Mouse (Mus musculus) common myeloid progenitor, adult 5-6 weeks (primary cell): Measurements from ENCODE around the gene Fbl. TPM values are rescaled to one million over a fixed set of nuclear protein-coding genes. Genes with fewer than 3 reads are reported as not detected.

Experiments
- total RNA-seq: library from RNA; stranded (forward); fragments of 200-1000, 187-1606 nt; gene quantifications from 2 replicates; pipeline ENCODE4 v1.2.3, GENCODE M21; 2017

The Fbl gene
- total RNA-seq, 1 experiment from 2014 or later, result 260 TPM

Other genes with a start within 250 kb of the Fbl start
- gene Zfp974, start 240.2 kb upstream of the Fbl start, total RNA-seq, result 3.2 and 5.0 TPM in 2 replicates
- 18.2 and 18.6 TPM in 2 replicates for gene Zfp780b, start 190.5 kb upstream of the Fbl start, total RNA-seq
- 11.0 and 24.0 TPM in 2 replicates for gene Zfp850, start 155.6 kb upstream of the Fbl start, total RNA-seq
- gene Psmc4, start 119.6 kb upstream of the Fbl start, total RNA-seq, result 144 and 150 TPM in 2 replicates
- gene Fcgbp, start 98.5 kb upstream of the Fbl start, total RNA-seq, result not detected in 2 replicates
- gene 9530053A07Rik, start 40.2 kb upstream of the Fbl start, total RNA-seq, result not detected in 2 replicates
- gene Dyrk1b, start 9.8 kb downstream of the Fbl start, total RNA-seq, result 2.4 and 3.3 TPM in 2 replicates
- 0.87 and 2.7 TPM in 2 replicates for gene Eid2, start 98.2 kb downstream of the Fbl start, total RNA-seq
- 1.9 and 4.7 TPM in 2 replicates for gene Eid2b, start 108.0 kb downstream of the Fbl start, total RNA-seq
- gene Selenov, start 121.5 kb downstream of the Fbl start, total RNA-seq, result not detected in 2 replicates
- not detected in 2 replicates for gene Dll3, start 132.5 kb downstream of the Fbl start, total RNA-seq
- gene Timm50, start 142.4 kb downstream of the Fbl start, total RNA-seq, result 49.6 and 63.8 TPM in 2 replicates
- gene Supt5, start 169.0 kb downstream of the Fbl start, total RNA-seq, result 63.4 and 68.1 TPM in 2 replicates
- gene Rps16, start 180.9 kb downstream of the Fbl start, total RNA-seq, result 960 and 1,032 TPM in 2 replicates
- gene Plekhg2, start 202.9 kb downstream of the Fbl start, total RNA-seq, result 2.1 and 3.9 TPM in 2 replicates
- gene Zfp36, start 210.5 kb downstream of the Fbl start, total RNA-seq, result 82.7 and 90.0 TPM in 2 replicates
- 16.6 and 21.3 TPM in 2 replicates for gene Med29, start 223.0 kb downstream of the Fbl start, total RNA-seq
- gene Paf1, start 223.2 kb downstream of the Fbl start, total RNA-seq, result 149 and 190 TPM in 2 replicates